Mouse (Mus musculus): Measurements from ENCODE around the gene Kcnmb4. TPM values are rescaled to one million over a fixed set of nuclear protein-coding genes. Genes with fewer than 3 reads are reported as not detected.
A peak's percentile ranks its signal among the peaks of the same experiment; 100 is the strongest.

Kcnmb4 gene
- polyA plus RNA-seq, 1 experiment, result 50.0 TPM

- TF ChIP-seq POLR2A (IDR thresholded peaks at IDR 0.05; ENCODE audit: borderline replicate concordance, extremely low read depth, insufficient read depth, insufficient read length, poor library complexity, severe bottlenecking) (no peak), CTCF (IDR thresholded peaks at IDR 0.05; ENCODE audit: borderline replicate concordance, extremely low read depth, insufficient read depth, insufficient read length) (no peak)
- DNase-seq (ENCODE audit: low read depth), result no peak
These were observed 75.7 kb downstream of the Kcnmb4 start for GRCm38 (mm10) chr10:116397973-116398372.

GRCm38 (mm10) chr10:116397573-116397972, 76.1 kb downstream of the Kcnmb4 start:
- no peak for DNase-seq (ENCODE audit: low read depth)

GRCm38 (mm10) chr10:116396966-116397365, 76.7 kb downstream of the Kcnmb4 start:
- TF ChIP-seq POLR2A (IDR thresholded peaks at IDR 0.05; ENCODE audit: borderline replicate concordance, extremely low read depth, insufficient read depth, insufficient read length, poor library complexity, severe bottlenecking) (no peak), CTCF (IDR thresholded peaks at IDR 0.05; ENCODE audit: borderline replicate concordance, extremely low read depth, insufficient read depth, insufficient read length) (no peak)

More at GRCm38 (mm10) chr10:116397573-116397972, 76.1 kb downstream of the Kcnmb4 start:
- no peak for TF ChIP-seq CTCF (IDR thresholded peaks at IDR 0.05; ENCODE audit: borderline replicate concordance, extremely low read depth, insufficient read depth, insufficient read length)
- no peak for TF ChIP-seq POLR2A (IDR thresholded peaks at IDR 0.05; ENCODE audit: borderline replicate concordance, extremely low read depth, insufficient read depth, insufficient read length, poor library complexity, severe bottlenecking)

GRCm38 (mm10) chr10:116396279-116396678, 77.4 kb downstream of the Kcnmb4 start:
- TF ChIP-seq CTCF (IDR thresholded peaks at IDR 0.05; ENCODE audit: borderline replicate concordance, extremely low read depth, insufficient read depth, insufficient read length) (no peak), POLR2A (IDR thresholded peaks at IDR 0.05; ENCODE audit: borderline replicate concordance, extremely low read depth, insufficient read depth, insufficient read length, poor library complexity, severe bottlenecking) (no peak)
- no peak for DNase-seq (ENCODE audit: low read depth)

More at GRCm38 (mm10) chr10:116396966-116397365, 76.7 kb downstream of the Kcnmb4 start:
- DNase-seq (ENCODE audit: low read depth), result no peak

- no peak for TF ChIP-seq POLR2A (IDR thresholded peaks at IDR 0.05; ENCODE audit: borderline replicate concordance, extremely low read depth, insufficient read depth, insufficient read length, poor library complexity, severe bottlenecking)
- TF ChIP-seq CTCF (IDR thresholded peaks at IDR 0.05; ENCODE audit: borderline replicate concordance, extremely low read depth, insufficient read depth, insufficient read length), result no peak
These were observed 79.1 kb downstream of the Kcnmb4 start for GRCm38 (mm10) chr10:116394585-116394984.

GRCm38 (mm10) chr10:116393790-116394475, 79.7 kb downstream of the Kcnmb4 start:
- DNase-seq (ENCODE audit: low read depth), result peak; percentile 69
- no peak for TF ChIP-seq CTCF (IDR thresholded peaks at IDR 0.05; ENCODE audit: borderline replicate concordance, extremely low read depth, insufficient read depth, insufficient read length)
- no peak for TF ChIP-seq POLR2A (IDR thresholded peaks at IDR 0.05; ENCODE audit: borderline replicate concordance, extremely low read depth, insufficient read depth, insufficient read length, poor library complexity, severe bottlenecking)

More at GRCm38 (mm10) chr10:116394585-116394984, 79.1 kb downstream of the Kcnmb4 start:
- DNase-seq (ENCODE audit: low read depth), result no peak

GRCm38 (mm10) chr10:116388840-116389239, 84.8 kb downstream of the Kcnmb4 start:
- no peak for TF ChIP-seq CTCF (IDR thresholded peaks at IDR 0.05; ENCODE audit: borderline replicate concordance, extremely low read depth, insufficient read depth, insufficient read length)
- TF ChIP-seq POLR2A (IDR thresholded peaks at IDR 0.05; ENCODE audit: borderline replicate concordance, extremely low read depth, insufficient read depth, insufficient read length, poor library complexity, severe bottlenecking), result no peak
- no peak for DNase-seq (ENCODE audit: low read depth)

GRCm38 (mm10) chr10:116386391-116386885, 87.2 kb downstream of the Kcnmb4 start:
- TF ChIP-seq CTCF (IDR thresholded peaks at IDR 0.05; ENCODE audit: borderline replicate concordance, extremely low read depth, insufficient read depth, insufficient read length) (no peak), POLR2A (IDR thresholded peaks at IDR 0.05; ENCODE audit: borderline replicate concordance, extremely low read depth, insufficient read depth, insufficient read length, poor library complexity, severe bottlenecking) (no peak)
- peak; percentile 86 for DNase-seq (ENCODE audit: low read depth)

GRCm38 (mm10) chr10:116384401-116384800, 89.3 kb downstream of the Kcnmb4 start:
- no peak for DNase-seq (ENCODE audit: low read depth)
- TF ChIP-seq CTCF (IDR thresholded peaks at IDR 0.05; ENCODE audit: borderline replicate concordance, extremely low read depth, insufficient read depth, insufficient read length) (no peak), POLR2A (IDR thresholded peaks at IDR 0.05; ENCODE audit: borderline replicate concordance, extremely low read depth, insufficient read depth, insufficient read length, poor library complexity, severe bottlenecking) (no peak)

- DNase-seq (ENCODE audit: low read depth), result peak; percentile 78
- TF ChIP-seq CTCF (IDR thresholded peaks at IDR 0.05; ENCODE audit: borderline replicate concordance, extremely low read depth, insufficient read depth, insufficient read length), result no peak
- no peak for TF ChIP-seq POLR2A (IDR thresholded peaks at IDR 0.05; ENCODE audit: borderline replicate concordance, extremely low read depth, insufficient read depth, insufficient read length, poor library complexity, severe bottlenecking)
These were observed 90.6 kb downstream of the Kcnmb4 start for GRCm38 (mm10) chr10:116382826-116383685.

- no peak for TF ChIP-seq CTCF (IDR thresholded peaks at IDR 0.05; ENCODE audit: borderline replicate concordance, extremely low read depth, insufficient read depth, insufficient read length)
- TF ChIP-seq POLR2A (IDR thresholded peaks at IDR 0.05; ENCODE audit: borderline replicate concordance, extremely low read depth, insufficient read depth, insufficient read length, poor library complexity, severe bottlenecking), result no peak
- DNase-seq (ENCODE audit: low read depth), result no peak
These were observed 96.8 kb downstream of the Kcnmb4 start for GRCm38 (mm10) chr10:116376853-116377252.

Measured in brain, embryonic 14.5 days (tissue).